Mouse (Mus musculus): ENCODE measurements around the gene Aldh3a2. TPM values are rescaled to one million over a fixed set of nuclear protein-coding genes. Genes with fewer than 3 reads are reported as not detected.

Gene Aldh3a2
- polyA plus RNA-seq, 1 experiment from 2014 or later: 47.5 TPM

- Histone ChIP-seq H3K9ac (replicated peaks; ENCODE audit: low read depth, low read length) (no peak overlapping the region), H3K9me3 (ENCODE audit: control insufficient read depth, low read depth, low read length) (no peaks in the 10 kb centered on the region), H3K4me1 (ENCODE audit: control insufficient read depth, insufficient read depth, low read length) (0 out of 2 replicates have a peak, but pooled peaks cover 6% of the 10 kb centered on the region), H3K27me3 (ENCODE audit: control insufficient read depth, insufficient read depth, low read length) (no peaks in the 10 kb centered on the region), H3K27ac (ENCODE audit: low read length) (no peak overlapping the region), H3K4me3 (ENCODE audit: low read depth, low read length) (no peak overlapping the region), H3K4me2 (replicated peaks; ENCODE audit: low read depth, low read length) (no peak overlapping the region), H3K36me3 (ENCODE audit: control insufficient read depth, insufficient read depth, low read length) (no peaks in the 10 kb centered on the region)
- ATAC-seq (ENCODE audit: insufficient number of reproducible peaks, insufficient read depth, low FRiP score, low read depth): no peak
- 66% methylated on average over 1 of the region's 1 CpGs for WGBS
Observed at GRCm38 (mm10) chr11:61222007-61222406, 45.3 kb downstream of the Aldh3a2 start.

DNA sequence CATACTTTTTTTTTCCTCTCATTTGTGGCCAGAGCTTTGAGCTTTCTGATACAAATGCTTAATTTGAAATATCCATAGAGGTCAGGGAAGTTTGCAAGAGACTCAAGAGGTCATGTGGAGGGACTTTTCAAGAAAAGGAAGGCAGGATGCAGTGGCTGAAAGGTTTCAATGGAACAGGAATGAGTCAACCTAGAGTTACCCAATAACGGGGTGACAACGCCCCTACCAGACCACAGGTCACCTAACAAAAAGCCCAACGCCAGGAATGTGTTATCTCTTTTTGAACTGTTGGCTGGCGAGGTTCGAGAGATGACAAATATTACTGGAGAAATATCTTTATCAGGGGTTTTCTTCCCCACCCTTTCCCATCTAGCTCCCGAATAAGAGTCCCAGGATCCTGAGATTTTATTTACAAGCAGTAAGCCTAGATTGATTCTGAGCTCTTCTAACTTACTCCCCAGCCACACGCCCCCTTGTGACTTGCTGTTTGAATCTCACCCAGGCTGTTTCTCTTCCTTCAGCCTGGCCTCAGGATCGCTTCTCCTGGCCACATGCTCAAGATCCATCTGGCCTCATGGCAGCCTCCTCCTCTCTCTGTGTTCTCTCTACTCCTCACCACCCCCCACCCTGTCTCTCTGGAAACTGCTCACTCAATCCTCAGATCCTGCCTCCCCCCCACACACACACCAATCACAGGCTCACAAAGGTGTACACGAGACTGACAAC lies 46.9 kb downstream of the Aldh3a2 start:
- Histone ChIP-seq H3K4me2 (replicated peaks; ENCODE audit: low read depth, low read length) (no peak overlapping the region), H3K36me3 (ENCODE audit: control insufficient read depth, insufficient read depth, low read length) (no peaks in the 10 kb centered on the region), H3K9me3 (ENCODE audit: control insufficient read depth, low read depth, low read length) (no peaks in the 10 kb centered on the region), H3K4me3 (ENCODE audit: low read depth, low read length) (no peak overlapping the region), H3K27ac (ENCODE audit: low read length) (no peak overlapping the region), H3K9ac (replicated peaks; ENCODE audit: low read depth, low read length) (no peak overlapping the region), H3K4me1 (ENCODE audit: control insufficient read depth, insufficient read depth, low read length) (no peaks in the 10 kb centered on the region), H3K27me3 (ENCODE audit: control insufficient read depth, insufficient read depth, low read length) (no peaks in the 10 kb centered on the region)
- WGBS: 50% methylated on average over 9 of the region's 9 CpGs
- no peak for ATAC-seq (ENCODE audit: insufficient number of reproducible peaks, insufficient read depth, low FRiP score, low read depth)

GRCm38 (mm10) chr11:61215936-61216335 lies 51.3 kb downstream of the Aldh3a2 start:
- Histone ChIP-seq H3K27me3 (ENCODE audit: control insufficient read depth, insufficient read depth, low read length) (0 out of 2 replicates have a peak, but pooled peaks cover 2% of the 10 kb centered on the region), H3K9me3 (ENCODE audit: control insufficient read depth, low read depth, low read length) (no peaks in the 10 kb centered on the region), H3K27ac (ENCODE audit: low read length) (no peak overlapping the region), H3K4me1 (ENCODE audit: control insufficient read depth, insufficient read depth, low read length) (no peaks in the 10 kb centered on the region), H3K36me3 (ENCODE audit: control insufficient read depth, insufficient read depth, low read length) (no peaks in the 10 kb centered on the region), H3K9ac (replicated peaks; ENCODE audit: low read depth, low read length) (no peak overlapping the region), H3K4me2 (replicated peaks; ENCODE audit: low read depth, low read length) (no peak overlapping the region), H3K4me3 (ENCODE audit: low read depth, low read length) (no peak overlapping the region)
- 68% methylated on average over 3 of the region's 3 CpGs for WGBS
- no peak for ATAC-seq (ENCODE audit: insufficient number of reproducible peaks, insufficient read depth, low FRiP score, low read depth)

GRCm38 (mm10) chr11:61212102-61212501 lies 55.2 kb downstream of the Aldh3a2 start:
- H3K27ac ChIP-seq (ENCODE audit: low read length): no peak overlapping the region
- H3K4me1 ChIP-seq (ENCODE audit: control insufficient read depth, insufficient read depth, low read length): no peaks in the 10 kb centered on the region
- WGBS: 30% methylated on average over 20 of the region's 20 CpGs
- H3K36me3 ChIP-seq (ENCODE audit: control insufficient read depth, insufficient read depth, low read length): no peaks in the 10 kb centered on the region
- no peak overlapping the region for H3K9ac ChIP-seq (replicated peaks; ENCODE audit: low read depth, low read length)
- H3K9me3 ChIP-seq (ENCODE audit: control insufficient read depth, low read depth, low read length): no peaks in the 10 kb centered on the region
- no peak for ATAC-seq (ENCODE audit: insufficient number of reproducible peaks, insufficient read depth, low FRiP score, low read depth)
- 0 out of 2 replicates have a peak, but pooled peaks cover 2% of the 10 kb centered on the region for H3K27me3 ChIP-seq (ENCODE audit: control insufficient read depth, insufficient read depth, low read length)
- H3K4me3 ChIP-seq (ENCODE audit: low read depth, low read length): no peak overlapping the region
- H3K4me2 ChIP-seq (replicated peaks; ENCODE audit: low read depth, low read length): no peak overlapping the region

DNA sequence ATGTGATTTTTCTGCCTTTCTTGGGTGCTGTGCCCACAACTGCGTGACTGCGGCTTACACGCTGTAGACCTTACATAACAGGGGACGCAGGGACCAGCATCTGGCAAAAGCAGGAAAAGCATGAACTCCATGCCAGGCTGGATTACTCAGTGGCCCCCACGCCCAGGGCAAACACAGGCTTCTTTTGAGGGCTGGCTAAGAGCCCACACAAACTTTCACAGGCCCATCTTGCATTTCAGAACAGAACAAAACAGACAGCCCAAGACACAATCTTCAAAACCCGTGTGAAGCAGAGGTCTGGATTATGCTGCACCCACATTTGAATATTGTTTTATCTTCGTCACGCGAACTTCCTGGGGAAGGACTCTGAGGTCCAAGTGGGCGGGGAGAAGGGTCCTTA lies 58.9 kb downstream of the Aldh3a2 start:
- no peak for ATAC-seq (ENCODE audit: insufficient number of reproducible peaks, insufficient read depth, low FRiP score, low read depth)
- Histone ChIP-seq H3K4me3 (ENCODE audit: low read depth, low read length) (no peak overlapping the region), H3K36me3 (ENCODE audit: control insufficient read depth, insufficient read depth, low read length) (no peaks in the 10 kb centered on the region), H3K27me3 (ENCODE audit: control insufficient read depth, insufficient read depth, low read length) (0 out of 2 replicates have a peak, but pooled peaks cover 2% of the 10 kb centered on the region), H3K9ac (replicated peaks; ENCODE audit: low read depth, low read length) (no peak overlapping the region), H3K9me3 (ENCODE audit: control insufficient read depth, low read depth, low read length) (no peaks in the 10 kb centered on the region), H3K27ac (ENCODE audit: low read length) (no peak overlapping the region), H3K4me1 (ENCODE audit: control insufficient read depth, insufficient read depth, low read length) (no peaks in the 10 kb centered on the region), H3K4me2 (replicated peaks; ENCODE audit: low read depth, low read length) (no peak overlapping the region)
- 73% methylated on average over 10 of the region's 10 CpGs for WGBS

DNA sequence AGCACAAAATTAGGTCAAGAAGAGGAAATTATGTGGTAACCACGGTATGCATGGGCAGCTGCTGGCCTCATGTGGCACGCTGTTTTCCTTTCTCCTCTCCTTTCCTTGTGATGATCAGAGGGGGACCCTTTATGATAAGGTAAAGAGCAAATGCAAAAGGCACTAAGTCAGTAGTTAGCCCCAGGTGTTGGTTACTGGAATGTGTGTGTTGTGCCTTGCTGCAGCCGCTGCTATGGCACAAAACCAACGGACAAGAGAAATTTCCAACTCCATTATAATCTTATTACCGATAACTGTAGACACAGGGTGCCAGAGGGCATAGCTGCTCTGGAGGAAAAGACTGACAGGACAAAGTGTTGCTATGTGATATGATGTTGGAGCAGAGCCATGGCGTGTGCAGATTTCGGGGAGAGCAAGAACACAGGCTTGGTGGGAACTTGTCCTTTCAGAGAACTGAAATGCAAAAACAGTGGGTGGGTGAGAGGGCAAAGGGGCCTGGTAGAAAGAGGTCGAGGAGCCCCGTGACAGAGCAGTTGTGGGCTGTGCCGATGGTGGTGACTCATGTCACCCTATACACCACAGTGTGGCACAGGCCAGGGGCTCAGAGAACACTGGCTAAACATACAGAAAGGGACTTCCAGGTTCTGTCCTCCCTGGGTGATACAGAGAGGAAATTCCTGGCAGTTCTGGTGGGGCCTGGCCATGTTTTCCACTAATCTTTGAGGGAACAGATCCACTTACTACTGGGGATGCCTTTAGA lies 59.6 kb downstream of the Aldh3a2 start, which contains the start of gene Aldh3a1:
Aldh3a1 (plus strand) TSS at position 51 of the 760 bp plus-strand sequence.
- no peak within 1 kb of the TSS for H3K4me2 ChIP-seq (replicated peaks; ENCODE audit: low read depth, low read length)

DNA sequence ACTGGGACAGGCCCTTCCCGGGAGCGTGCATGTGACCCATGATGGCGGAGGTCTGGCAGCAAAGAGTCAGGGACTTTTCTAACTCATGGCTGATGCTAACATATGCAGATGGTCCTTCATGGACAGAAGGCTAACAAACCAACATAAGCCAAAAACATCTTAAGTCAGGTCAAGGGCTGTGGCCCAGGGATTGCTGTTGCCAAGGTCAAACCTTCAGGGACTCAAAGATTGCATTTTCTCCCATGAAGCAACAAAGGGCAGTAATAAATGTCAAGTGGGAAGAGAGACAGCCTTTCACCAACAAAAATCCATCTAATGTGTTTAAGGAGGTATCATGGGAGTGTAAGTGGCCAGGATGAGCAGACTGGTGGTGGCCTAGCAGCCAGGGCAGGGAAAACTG lies 61.1 kb downstream of the Aldh3a2 start:
- Histone ChIP-seq H3K27me3 (ENCODE audit: control insufficient read depth, insufficient read depth, low read length) (no peaks in the 10 kb centered on the region), H3K4me1 (ENCODE audit: control insufficient read depth, insufficient read depth, low read length) (no peaks in the 10 kb centered on the region), H3K36me3 (ENCODE audit: control insufficient read depth, insufficient read depth, low read length) (no peaks in the 10 kb centered on the region), H3K9me3 (ENCODE audit: control insufficient read depth, low read depth, low read length) (no peaks in the 10 kb centered on the region), H3K9ac (replicated peaks; ENCODE audit: low read depth, low read length) (no peak overlapping the region), H3K4me2 (replicated peaks; ENCODE audit: low read depth, low read length) (no peak overlapping the region), H3K27ac (ENCODE audit: low read length) (no peak overlapping the region), H3K4me3 (ENCODE audit: low read depth, low read length) (no peak overlapping the region)
- WGBS: 94% methylated on average over 3 of the region's 3 CpGs
- ATAC-seq (ENCODE audit: insufficient number of reproducible peaks, insufficient read depth, low FRiP score, low read depth): no peak

More for the DNA sequence above, 59.6 kb downstream of the Aldh3a2 start, which contains the start of gene Aldh3a1:
- H3K4me3 ChIP-seq (ENCODE audit: low read depth, low read length): no peak within 1 kb of the TSS
- no peaks in the 10 kb centered on the region for H3K27me3 ChIP-seq (ENCODE audit: control insufficient read depth, insufficient read depth, low read length)
- H3K9me3 ChIP-seq (ENCODE audit: control insufficient read depth, low read depth, low read length): no peaks in the 10 kb centered on the region
- H3K36me3 ChIP-seq (ENCODE audit: control insufficient read depth, insufficient read depth, low read length): no peaks in the 10 kb centered on the region
- WGBS: 77% methylated on average over 10 of the region's 10 CpGs
- H3K27ac ChIP-seq (ENCODE audit: low read length): no peak within 1 kb of the TSS
- H3K9ac ChIP-seq (replicated peaks; ENCODE audit: low read depth, low read length): no peak within 1 kb of the TSS
- no peak for ATAC-seq (ENCODE audit: insufficient number of reproducible peaks, insufficient read depth, low FRiP score, low read depth)
- no peaks in the 10 kb centered on the region for H3K4me1 ChIP-seq (ENCODE audit: control insufficient read depth, insufficient read depth, low read length)

DNA sequence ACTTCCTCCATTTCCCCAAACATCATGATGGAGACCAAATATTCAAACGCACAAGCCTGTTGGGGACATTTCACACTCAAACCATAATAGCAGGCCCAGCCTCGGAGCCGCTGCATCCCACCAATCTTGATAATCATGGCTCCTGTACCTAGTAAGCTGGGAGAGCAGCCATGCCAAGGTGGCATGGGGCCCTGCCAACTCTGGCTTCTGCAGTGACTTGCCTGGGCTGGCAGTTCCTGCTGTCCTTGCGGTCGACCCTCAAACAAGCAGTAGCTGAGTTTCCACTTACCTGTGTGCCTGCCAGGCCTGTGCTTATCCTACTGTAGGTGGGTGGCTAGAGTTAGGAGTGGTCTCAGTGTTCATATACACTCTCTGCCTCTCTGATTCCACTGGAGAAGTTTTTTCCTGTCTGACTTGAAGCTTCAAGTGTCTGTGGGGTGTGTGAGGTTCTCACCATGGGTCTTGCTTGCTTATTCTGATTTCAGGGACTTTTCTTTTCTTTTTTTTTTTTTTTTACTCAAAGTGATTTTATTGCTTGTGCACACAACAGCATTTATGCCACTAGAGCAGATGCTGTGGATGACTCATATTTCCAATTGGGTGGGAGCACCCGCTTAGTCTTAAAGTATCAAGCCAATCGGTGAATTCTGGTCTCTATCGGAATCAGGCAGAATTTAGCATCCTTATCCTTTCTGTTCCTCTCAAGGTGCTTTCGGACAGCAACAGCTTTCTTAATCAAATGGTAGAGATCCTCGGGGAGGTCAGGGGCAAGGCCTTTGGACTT lies 61.9 kb downstream of the Aldh3a2 start:
- no peaks in the 10 kb centered on the region for H3K4me1 ChIP-seq (ENCODE audit: control insufficient read depth, insufficient read depth, low read length)
- H3K4me2 ChIP-seq (replicated peaks; ENCODE audit: low read depth, low read length): no peak overlapping the region
- ATAC-seq (ENCODE audit: insufficient number of reproducible peaks, insufficient read depth, low FRiP score, low read depth): no peak
- no peak overlapping the region for H3K9ac ChIP-seq (replicated peaks; ENCODE audit: low read depth, low read length)
- H3K4me3 ChIP-seq (ENCODE audit: low read depth, low read length): no peak overlapping the region
- H3K27me3 ChIP-seq (ENCODE audit: control insufficient read depth, insufficient read depth, low read length): no peaks in the 10 kb centered on the region
- WGBS: 93% methylated on average over 9 of the region's 10 CpGs
- H3K9me3 ChIP-seq (ENCODE audit: control insufficient read depth, low read depth, low read length): no peaks in the 10 kb centered on the region
- H3K36me3 ChIP-seq (ENCODE audit: control insufficient read depth, insufficient read depth, low read length): no peaks in the 10 kb centered on the region
- no peak overlapping the region for H3K27ac ChIP-seq (ENCODE audit: low read length)

Data from stomach, embryonic 14.5 days (tissue).